Mouse (Mus musculus) ES-Bruce4 (cell line): ENCODE measurements around the gene Syn2.

ENCODE experiments used
- CTCF ChIP-seq: IDR thresholded peaks from one replicate; pipeline ENCODE4 v1.8.1; 2011; ENCODE audit warnings: low read depth, low read length
- EP300 ChIP-seq: IDR thresholded peaks from 2 replicates; pipeline ENCODE4 v1.6.1; 2011; ENCODE audit warnings: low read depth, low read length; ENCODE audit not compliant: insufficient read depth
- POLR2A ChIP-seq: IDR thresholded peaks from one replicate; pipeline ENCODE4 v1.8.1; 2011; ENCODE audit warnings: low read length; ENCODE audit not compliant: insufficient read depth

DNA sequence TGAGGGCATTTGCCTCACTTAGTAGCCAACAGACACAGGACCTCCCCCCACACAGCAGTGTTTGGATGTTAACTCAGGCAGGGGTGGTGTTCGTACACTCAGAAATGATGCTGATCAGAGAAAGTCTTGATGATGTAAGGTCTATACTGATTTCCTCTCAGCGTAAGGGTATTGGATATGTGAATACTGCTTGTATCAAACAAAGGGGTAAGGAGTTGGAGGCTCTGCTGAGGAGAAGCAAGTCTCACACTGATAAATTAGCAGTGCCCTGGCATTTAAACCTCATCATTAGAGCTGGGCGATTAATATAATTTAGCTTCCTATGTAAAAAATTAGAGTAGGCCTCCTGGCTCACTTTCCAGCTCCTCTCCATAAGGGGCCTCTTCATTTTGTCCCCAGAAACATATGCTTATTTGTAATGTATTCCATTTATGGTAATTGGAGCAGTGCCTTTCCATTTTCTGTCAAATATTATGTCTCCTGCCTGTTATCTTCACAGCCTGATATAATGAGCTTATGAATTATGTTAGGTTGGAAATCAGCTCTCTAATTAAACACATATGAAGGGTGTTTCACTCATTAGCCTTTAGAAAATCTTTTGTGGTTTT lies 31.3 kb downstream of the Syn2 start:
- TF ChIP-seq CTCF (no peak), POLR2A (no peak), EP300 (no peak)
